Mouse (Mus musculus): Measurements from ENCODE around the gene Mcm10. TPM values are rescaled to one million over a fixed set of nuclear protein-coding genes. Genes with fewer than 3 reads are reported as not detected.
A peak's percentile ranks its signal among the peaks of the same experiment; 100 is the strongest.

Gene Mcm10
- polyA plus RNA-seq, 1 experiment from 2014 or later, result 34.4 TPM

- no peaks in the 10 kb centered on the region for H3K4me1 ChIP-seq (replicated peaks; ENCODE audit: control insufficient read depth, insufficient read depth, low read length)
Measured at GRCm38 (mm10) chr2:5023699-5024399, 11.3 kb upstream of the Mcm10 start.

GRCm38 (mm10) chr2:5023275-5023674 lies 10.7 kb upstream of the Mcm10 start:
- 70% methylated on average over 2 of the region's 2 CpGs for whole genome bisulfite sequencing
- no peak overlapping the region for H3K9ac ChIP-seq (ENCODE audit: low read depth, low read length)
- no peaks in the 10 kb centered on the region for H3K36me3 ChIP-seq (ENCODE audit: control insufficient read depth, insufficient read depth, low read length)
- no peaks in the 10 kb centered on the region for H3K9me3 ChIP-seq (ENCODE audit: control insufficient read depth, low read length)
- no peaks in the 10 kb centered on the region for H3K27me3 ChIP-seq (ENCODE audit: control insufficient read depth, insufficient read depth, low read length)
- H3K4me1 ChIP-seq (replicated peaks; ENCODE audit: control insufficient read depth, insufficient read depth, low read length), result no peaks in the 10 kb centered on the region
- DNase-seq (ENCODE audit: low spot score), result no peak
- H3K4me2 ChIP-seq (replicated peaks; ENCODE audit: low read depth, low read length), result no peak overlapping the region
- no peak overlapping the region for H3K27ac ChIP-seq (ENCODE audit: low read depth, low read length)
- ATAC-seq (ENCODE audit: low FRiP score), result no peak
- no peak overlapping the region for H3K4me3 ChIP-seq (ENCODE audit: low read depth, low read length)

More at GRCm38 (mm10) chr2:5023699-5024399, 11.3 kb upstream of the Mcm10 start:
- DNase-seq (ENCODE audit: low spot score), result no peak
- WGBS, result 74% methylated on average over 14 of the region's 14 CpGs
- no peaks in the 10 kb centered on the region for H3K27me3 ChIP-seq (ENCODE audit: control insufficient read depth, insufficient read depth, low read length)
- H3K4me2 ChIP-seq (replicated peaks; ENCODE audit: low read depth, low read length), result no peak overlapping the region
- no peaks in the 10 kb centered on the region for H3K36me3 ChIP-seq (ENCODE audit: control insufficient read depth, insufficient read depth, low read length)
- ATAC-seq (ENCODE audit: low FRiP score), result no peak
- no peak overlapping the region for H3K4me3 ChIP-seq (ENCODE audit: low read depth, low read length)
- no peak overlapping the region for H3K27ac ChIP-seq (ENCODE audit: low read depth, low read length)
- H3K9me3 ChIP-seq (ENCODE audit: control insufficient read depth, low read length), result no peaks in the 10 kb centered on the region
- no peak overlapping the region for H3K9ac ChIP-seq (ENCODE audit: low read depth, low read length)

DNA sequence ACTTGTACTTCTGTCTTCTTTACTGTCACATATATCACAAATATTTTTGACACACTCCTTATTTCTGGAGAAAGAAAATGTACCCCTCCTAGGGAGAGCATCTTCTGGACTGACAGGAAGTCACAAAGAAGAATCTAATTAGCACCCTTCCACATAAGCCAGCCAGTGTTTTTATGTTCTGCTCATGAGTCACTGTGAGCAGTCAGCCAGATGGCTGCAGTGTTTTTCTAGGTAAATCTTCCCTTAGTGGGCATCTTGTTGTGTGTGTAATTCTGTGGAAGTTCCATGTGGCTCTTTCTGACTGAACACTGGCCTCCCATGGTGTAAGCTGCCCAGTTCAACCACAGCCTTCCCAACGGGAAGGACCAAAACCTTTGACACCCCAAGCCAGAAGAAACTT lies 7.1 kb upstream of the Mcm10 start:
- DNase-seq (ENCODE audit: low spot score) (no peak), ATAC-seq (ENCODE audit: low FRiP score) (no peak)
- no peak overlapping the region for H3K4me3 ChIP-seq (ENCODE audit: low read depth, low read length)
- no peaks in the 10 kb centered on the region for H3K36me3 ChIP-seq (ENCODE audit: control insufficient read depth, insufficient read depth, low read length)
- H3K27me3 ChIP-seq (ENCODE audit: control insufficient read depth, insufficient read depth, low read length), result no peaks in the 10 kb centered on the region
- no peak overlapping the region for H3K9ac ChIP-seq (ENCODE audit: low read depth, low read length)
- 76% methylated on average over 1 of the region's 1 CpGs for WGBS
- no peak overlapping the region for H3K4me2 ChIP-seq (replicated peaks; ENCODE audit: low read depth, low read length)
- no peak overlapping the region for H3K27ac ChIP-seq (ENCODE audit: low read depth, low read length)
- H3K9me3 ChIP-seq (ENCODE audit: control insufficient read depth, low read length), result no peaks in the 10 kb centered on the region
- no peaks in the 10 kb centered on the region for H3K4me1 ChIP-seq (replicated peaks; ENCODE audit: control insufficient read depth, insufficient read depth, low read length)

- Histone ChIP-seq H3K4me2 (replicated peaks; ENCODE audit: low read depth, low read length) (no peak overlapping the region), H3K27ac (ENCODE audit: low read depth, low read length) (no peak overlapping the region), H3K27me3 (ENCODE audit: control insufficient read depth, insufficient read depth, low read length) (no peaks in the 10 kb centered on the region), H3K9ac (ENCODE audit: low read depth, low read length) (no peak overlapping the region), H3K36me3 (ENCODE audit: control insufficient read depth, insufficient read depth, low read length) (no peaks in the 10 kb centered on the region), H3K9me3 (ENCODE audit: control insufficient read depth, low read length) (no peaks in the 10 kb centered on the region), H3K4me1 (replicated peaks; ENCODE audit: control insufficient read depth, insufficient read depth, low read length) (no peaks in the 10 kb centered on the region), H3K4me3 (ENCODE audit: low read depth, low read length) (no peak overlapping the region)
- no peak for DNase-seq (ENCODE audit: low spot score)
- no peak for ATAC-seq (ENCODE audit: low FRiP score)
- 95% methylated on average over 7 of the region's 7 CpGs for WGBS
Measured at GRCm38 (mm10) chr2:5016922-5017321, 4.3 kb upstream of the Mcm10 start.

GRCm38 (mm10) chr2:5015527-5015926 lies 2.9 kb upstream of the Mcm10 start:
- no peak overlapping the region for H3K4me3 ChIP-seq (ENCODE audit: low read depth, low read length)
- DNase-seq (ENCODE audit: low spot score) (no peak), ATAC-seq (ENCODE audit: low FRiP score) (no peak)
- H3K9ac ChIP-seq (ENCODE audit: low read depth, low read length), result no peak overlapping the region
- H3K27me3 ChIP-seq (ENCODE audit: control insufficient read depth, insufficient read depth, low read length), result no peaks in the 10 kb centered on the region
- H3K4me1 ChIP-seq (replicated peaks; ENCODE audit: control insufficient read depth, insufficient read depth, low read length), result no peaks in the 10 kb centered on the region
- no peaks in the 10 kb centered on the region for H3K36me3 ChIP-seq (ENCODE audit: control insufficient read depth, insufficient read depth, low read length)
- H3K9me3 ChIP-seq (ENCODE audit: control insufficient read depth, low read length), result no peaks in the 10 kb centered on the region
- 91% methylated on average over 6 of the region's 6 CpGs for WGBS
- H3K27ac ChIP-seq (ENCODE audit: low read depth, low read length), result no peak overlapping the region
- H3K4me2 ChIP-seq (replicated peaks; ENCODE audit: low read depth, low read length), result no peak overlapping the region

DNA sequence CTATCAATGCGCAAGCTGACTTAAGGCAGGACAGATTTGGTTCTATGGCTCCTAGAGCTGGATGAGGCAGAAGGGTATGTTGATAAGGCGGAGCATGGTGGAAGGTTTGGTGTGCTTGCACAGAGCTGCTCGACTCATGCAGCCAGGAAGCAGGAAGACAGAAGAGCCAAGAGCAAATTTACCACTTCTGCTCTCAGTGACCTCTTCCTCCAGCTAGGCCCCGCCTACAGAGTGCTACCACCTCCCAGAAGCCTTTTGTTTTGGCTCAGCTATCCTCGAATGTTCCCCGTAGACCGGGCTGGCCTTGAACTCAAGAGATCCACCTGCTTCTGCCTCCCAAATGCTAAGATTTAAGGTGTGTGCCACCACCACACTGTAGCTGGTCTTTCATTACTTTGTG lies 2.0 kb upstream of the Mcm10 start:
- Histone ChIP-seq H3K9me3 (ENCODE audit: control insufficient read depth, low read length) (no peaks in the 10 kb centered on the region), H3K36me3 (ENCODE audit: control insufficient read depth, insufficient read depth, low read length) (no peaks in the 10 kb centered on the region), H3K4me3 (ENCODE audit: low read depth, low read length) (no peak overlapping the region), H3K4me1 (replicated peaks; ENCODE audit: control insufficient read depth, insufficient read depth, low read length) (no peaks in the 10 kb centered on the region), H3K4me2 (replicated peaks; ENCODE audit: low read depth, low read length) (no peak overlapping the region), H3K27me3 (ENCODE audit: control insufficient read depth, insufficient read depth, low read length) (no peaks in the 10 kb centered on the region), H3K27ac (ENCODE audit: low read depth, low read length) (no peak overlapping the region), H3K9ac (ENCODE audit: low read depth, low read length) (no peak overlapping the region)
- ATAC-seq (ENCODE audit: low FRiP score), result no peak
- WGBS, result 80% methylated on average over 7 of the region's 7 CpGs
- no peak for DNase-seq (ENCODE audit: low spot score)

- H3K4me1 ChIP-seq (replicated peaks; ENCODE audit: control insufficient read depth, insufficient read depth, low read length), result no peaks in the 10 kb centered on the region
- H3K9ac ChIP-seq (ENCODE audit: low read depth, low read length), result peak overlapping the region; percentile 51; the same call in 1 of the 2 replicates
- no peaks in the 10 kb centered on the region for H3K9me3 ChIP-seq (ENCODE audit: control insufficient read depth, low read length)
- peak overlapping the region; percentile 57 for H3K4me3 ChIP-seq (ENCODE audit: low read depth, low read length)
- no peaks in the 10 kb centered on the region for H3K27me3 ChIP-seq (ENCODE audit: control insufficient read depth, insufficient read depth, low read length)
- peaks cover 4% of the 10 kb centered on the region; the same call in 1 of the 2 replicates for H3K36me3 ChIP-seq (ENCODE audit: control insufficient read depth, insufficient read depth, low read length)
- H3K27ac ChIP-seq (ENCODE audit: low read depth, low read length), result no peak overlapping the region
- ATAC-seq (ENCODE audit: low FRiP score) (no peak), DNase-seq (ENCODE audit: low spot score) (no peak)
- 17% methylated on average over 8 of the region's 8 CpGs for WGBS
- peak overlapping the region; percentile 46 for H3K4me2 ChIP-seq (replicated peaks; ENCODE audit: low read depth, low read length)
Measured at GRCm38 (mm10) chr2:5011898-5012490, 597 bp downstream of the Mcm10 start.

DNA sequence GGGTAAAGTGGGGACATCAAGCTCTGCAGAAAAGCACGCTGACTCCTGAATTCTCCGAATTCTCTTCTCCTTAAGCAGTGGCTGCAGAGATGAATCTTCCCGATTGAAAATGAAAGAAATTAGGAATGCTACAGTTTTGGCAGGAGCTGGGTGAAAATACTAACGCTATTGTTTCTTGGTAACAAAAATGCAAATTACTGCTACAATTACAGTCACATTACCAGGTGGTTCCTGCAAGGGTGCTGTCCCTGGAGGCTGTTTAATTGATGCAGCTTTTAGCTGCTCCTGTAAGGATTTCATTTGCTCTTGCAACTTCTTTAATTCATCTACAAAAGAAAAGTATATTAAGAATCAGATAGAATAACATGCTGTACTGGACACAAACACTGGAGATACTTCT lies 5.5 kb downstream of the Mcm10 start:
- Histone ChIP-seq H3K27ac (ENCODE audit: low read depth, low read length) (no peak overlapping the region), H3K4me1 (replicated peaks; ENCODE audit: control insufficient read depth, insufficient read depth, low read length) (no peaks in the 10 kb centered on the region), H3K36me3 (ENCODE audit: control insufficient read depth, insufficient read depth, low read length) (peaks cover 6% of the 10 kb centered on the region), H3K27me3 (ENCODE audit: control insufficient read depth, insufficient read depth, low read length) (no peaks in the 10 kb centered on the region), H3K9me3 (ENCODE audit: control insufficient read depth, low read length) (no peaks in the 10 kb centered on the region), H3K4me3 (ENCODE audit: low read depth, low read length) (no peak overlapping the region), H3K4me2 (replicated peaks; ENCODE audit: low read depth, low read length) (no peak overlapping the region), H3K9ac (ENCODE audit: low read depth, low read length) (no peak overlapping the region)
- WGBS, result 93% methylated on average over 4 of the region's 4 CpGs
- DNase-seq (ENCODE audit: low spot score) (no peak), ATAC-seq (ENCODE audit: low FRiP score) (no peak)

- DNase-seq (ENCODE audit: low spot score) (no peak), ATAC-seq (ENCODE audit: low FRiP score) (no peak)
- peaks cover 8% of the 10 kb centered on the region for H3K36me3 ChIP-seq (ENCODE audit: control insufficient read depth, insufficient read depth, low read length)
- no peak overlapping the region for H3K27ac ChIP-seq (ENCODE audit: low read depth, low read length)
- H3K4me2 ChIP-seq (replicated peaks; ENCODE audit: low read depth, low read length), result no peak overlapping the region
- no peak overlapping the region for H3K4me3 ChIP-seq (ENCODE audit: low read depth, low read length)
- WGBS, result 93% methylated on average over 6 of the region's 6 CpGs
- no peaks in the 10 kb centered on the region for H3K27me3 ChIP-seq (ENCODE audit: control insufficient read depth, insufficient read depth, low read length)
- no peaks in the 10 kb centered on the region for H3K9me3 ChIP-seq (ENCODE audit: control insufficient read depth, low read length)
- H3K4me1 ChIP-seq (replicated peaks; ENCODE audit: control insufficient read depth, insufficient read depth, low read length), result no peaks in the 10 kb centered on the region
- H3K9ac ChIP-seq (ENCODE audit: low read depth, low read length), result no peak overlapping the region
Measured at GRCm38 (mm10) chr2:5001266-5001665, 11.3 kb downstream of the Mcm10 start.
